Mouse (Mus musculus) neutrophil, adult 5-6 weeks (primary cell): ENCODE results near the gene Znfx1. TPM values are rescaled to one million over a fixed set of nuclear protein-coding genes. Genes with fewer than 3 reads are reported as not detected.

Source experiments
- ATAC-seq: fragments of 151-379, 151-347 bp; 2 replicates; pipeline ENCODE4 v1.8.0; 2017; ENCODE audit warnings: mild to moderate bottlenecking, moderate TSS enrichment; ENCODE audit not compliant: insufficient number of reproducible peaks, poor library complexity, low FRiP score, severe bottlenecking; ENCODE audit errors: extremely low read depth
- total RNA-seq: library from RNA; stranded (forward); fragments of 200-1000 nt; gene quantifications from 2 replicates; pipeline ENCODE4 v1.2.3, GENCODE M21; 2017

Znfx1 gene
- total RNA-seq, 1 experiment from 2014 or later: 60.8 TPM

- ATAC-seq: no peak
Observed at GRCm38 (mm10) chr2:167007001-167007491, 55.8 kb downstream of the Znfx1 start.

- ATAC-seq: no peak
Observed at GRCm38 (mm10) chr2:167006355-167006754, 56.5 kb downstream of the Znfx1 start.

- ATAC-seq: peak; percentile 88
Observed at GRCm38 (mm10) chr2:167004099-167004854, 58.5 kb downstream of the Znfx1 start.

GRCm38 (mm10) chr2:167001486-167001885, 61.3 kb downstream of the Znfx1 start:
- no peak for ATAC-seq

GRCm38 (mm10) chr2:166996533-166996894, 66.3 kb downstream of the Znfx1 start:
- ATAC-seq: no peak

- ATAC-seq: peak; percentile 96
Observed at GRCm38 (mm10) chr2:166995796-166996532, 66.9 kb downstream of the Znfx1 start, which contains the start of gene Stau1. Stau1 (minus strand) TSS chr2:166996299.

GRCm38 (mm10) chr2:166995021-166995795, 67.6 kb downstream of the Znfx1 start:
- no peak for ATAC-seq

GRCm38 (mm10) chr2:166991945-166992344, 70.9 kb downstream of the Znfx1 start:
- no peak for ATAC-seq

- ATAC-seq: no peak
Observed at GRCm38 (mm10) chr2:166990861-166991260, 72.0 kb downstream of the Znfx1 start.

Other genes with a start within 250 kb of the Znfx1 start
- 95.3 and 99.6 TPM in 2 replicates for gene Cse1l, start 157.0 kb downstream of the Znfx1 start, total RNA-seq
- 64.5 and 67.0 TPM in 2 replicates for gene Stau1, start 66.7 kb downstream of the Znfx1 start, total RNA-seq
- gene Ddx27, start 47.8 kb downstream of the Znfx1 start, total RNA-seq: 49.1 and 51.3 TPM in 2 replicates
- gene Kcnb1, start 127.1 kb upstream of the Znfx1 start, total RNA-seq: 6.4 and 9.6 TPM in 2 replicates
- not detected in 2 replicates for gene Ptgis, start 177.6 kb upstream of the Znfx1 start, total RNA-seq